Mouse (Mus musculus) C2C12 (cell line): ENCODE results near the gene Olfr1138. TPM values are rescaled to one million over a fixed set of nuclear protein-coding genes. Genes with fewer than 3 reads are reported as not detected.

Experiments
- H3K27me3 ChIP-seq: one replicate; pipeline ENCODE4 v1.6.1; 2011; ENCODE audit not compliant: control insufficient read depth, insufficient read depth, insufficient read length
- H3K36me3 ChIP-seq: one replicate; pipeline ENCODE4 v1.6.1; 2011; ENCODE audit not compliant: control insufficient read depth, insufficient read depth
- H3K4me3 ChIP-seq: one replicate; pipeline ENCODE4 v1.5.1; 2011; ENCODE audit warnings: mild to moderate bottlenecking, control low read depth; ENCODE audit not compliant: poor library complexity, insufficient read depth, severe bottlenecking
- H3K79me2 ChIP-seq: one replicate; pipeline ENCODE4 v1.6.1; 2011; ENCODE audit not compliant: control insufficient read depth, insufficient read depth
- H3K79me3 ChIP-seq: one replicate; pipeline ENCODE4 v1.6.1; 2011; ENCODE audit warnings: low read depth, control low read depth
- H3ac ChIP-seq: one replicate; pipeline ENCODE3; 2011; ENCODE audit warnings: low read depth; ENCODE audit not compliant: control insufficient read depth, insufficient read length
- CEBPB ChIP-seq: IDR thresholded peaks from one replicate; pipeline ENCODE4 v1.6.1; 2011; ENCODE audit warnings: low read depth, mild to moderate bottlenecking, control low read depth, moderate library complexity
- CTCF ChIP-seq: IDR thresholded peaks from one replicate; pipeline ENCODE4 v1.5.1; 2011; ENCODE audit not compliant: control insufficient read depth, insufficient read depth, insufficient read length
- FOSL1 ChIP-seq: IDR thresholded peaks from one replicate; pipeline ENCODE4 v1.8.0; 2011; ENCODE audit warnings: mild to moderate bottlenecking, low read length; ENCODE audit not compliant: poor library complexity, insufficient read depth, severe bottlenecking
- MAX ChIP-seq: IDR thresholded peaks from one replicate; pipeline ENCODE4 v1.6.1; 2011; ENCODE audit warnings: mild to moderate bottlenecking, control low read depth
- MYOD1 ChIP-seq: IDR thresholded peaks from one replicate; pipeline ENCODE4 v1.6.1; 2011; ENCODE audit warnings: low read depth; ENCODE audit not compliant: control insufficient read depth, insufficient read length
- MYOG ChIP-seq: IDR thresholded peaks from one replicate; pipeline ENCODE4 v1.6.1; 2011; ENCODE audit not compliant: control insufficient read depth, insufficient read length; ENCODE audit errors: extremely low read depth
- USF1 ChIP-seq: IDR thresholded peaks from one replicate; pipeline ENCODE4 v1.6.1; 2011; ENCODE audit warnings: low read depth, mild to moderate bottlenecking, control low read depth, moderate library complexity
- long read RNA-seq, 2 experiments: library from polyadenylated mRNA; unstranded; transcript quantifications; one replicate each; pipeline ENCODE4 v2.0.0; 2019 to 2020
- polyA plus RNA-seq: library from polyadenylated mRNA; unstranded; fragments of >200 nt; fragmentation: generic; extraction: Trizol; gene quantifications from one replicate; pipeline ENCODE4 v1.2.1, GENCODE M21; 2012; ENCODE audit warnings: missing spikeins

The Olfr1138 gene
- polyA plus RNA-seq, result not detected
- long read RNA-seq, experiment 1, result 0 reads
- long read RNA-seq, experiment 2, result 0 reads

GRCm38 (mm10) chr2:87739878-87740277 is at the start of gene Olfr1138:
Gene Olfr1138, minus strand, starts transcription at chr2:87739978.
- no peaks in the 10 kb centered on the region for H3K79me3 ChIP-seq
- H3K79me2 ChIP-seq, result no peaks in the 10 kb centered on the region
- no peak within 1 kb of the TSS for H3K4me3 ChIP-seq
- H3K36me3 ChIP-seq, result no peaks in the 10 kb centered on the region
- H3ac ChIP-seq, result no peak within 1 kb of the TSS
- H3K27me3 ChIP-seq, result no peaks in the 10 kb centered on the region
- no peak for TF ChIP-seq MYOG
- no peak for TF ChIP-seq MAX
- TF ChIP-seq USF1, result no peak
- TF ChIP-seq MYOD1, result no peak
- TF ChIP-seq CTCF, result no peak
- TF ChIP-seq FOSL1, result no peak
- no peak for TF ChIP-seq CEBPB

GRCm38 (mm10) chr2:87779183-87779582 is 39.4 kb upstream of the Olfr1138 start, which contains the start of gene Olfr152:
Gene Olfr152, plus strand, starts transcription at chr2:87779483.
- no peak for TF ChIP-seq MYOD1
- no peak for TF ChIP-seq MYOG
- TF ChIP-seq USF1, result no peak
- no peak for TF ChIP-seq FOSL1
- TF ChIP-seq CEBPB, result no peak
- no peak for TF ChIP-seq MAX
- TF ChIP-seq CTCF, result no peak
- Histone ChIP-seq H3ac (no peak within 1 kb of the TSS), H3K79me3 (no peaks in the 10 kb centered on the region), H3K79me2 (no peaks in the 10 kb centered on the region), H3K36me3 (no peaks in the 10 kb centered on the region), H3K4me3 (no peak within 1 kb of the TSS), H3K27me3 (no peaks in the 10 kb centered on the region)

DNA sequence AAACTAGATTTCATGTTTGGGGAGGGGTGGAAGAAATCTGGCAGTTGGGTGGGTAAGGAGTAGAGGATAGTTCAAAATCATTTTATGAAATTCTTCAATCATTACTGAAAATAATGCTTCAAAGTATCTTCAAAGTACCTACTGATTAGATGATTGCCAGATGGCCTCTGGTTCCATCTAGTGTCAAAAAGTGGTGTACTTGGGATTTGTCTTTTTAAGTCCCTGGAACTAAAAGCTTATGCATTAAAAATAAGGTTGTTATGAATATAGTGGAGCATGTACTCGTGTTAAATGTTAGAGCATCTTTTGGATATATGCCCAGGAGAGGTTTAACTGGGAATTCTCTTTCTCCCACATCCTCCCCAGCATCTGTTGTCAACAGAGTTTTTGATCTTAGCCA is 36.4 kb upstream of the Olfr1138 start:
- Histone ChIP-seq H3K36me3 (no peaks in the 10 kb centered on the region), H3ac (no peak overlapping the region), H3K79me2 (no peaks in the 10 kb centered on the region), H3K4me3 (no peak overlapping the region), H3K79me3 (no peaks in the 10 kb centered on the region), H3K27me3 (no peaks in the 10 kb centered on the region)
- no peak for TF ChIP-seq MYOG
- TF ChIP-seq USF1, result no peak
- TF ChIP-seq FOSL1, result no peak
- TF ChIP-seq CEBPB, result no peak
- no peak for TF ChIP-seq CTCF
- no peak for TF ChIP-seq MYOD1
- TF ChIP-seq MAX, result no peak

DNA sequence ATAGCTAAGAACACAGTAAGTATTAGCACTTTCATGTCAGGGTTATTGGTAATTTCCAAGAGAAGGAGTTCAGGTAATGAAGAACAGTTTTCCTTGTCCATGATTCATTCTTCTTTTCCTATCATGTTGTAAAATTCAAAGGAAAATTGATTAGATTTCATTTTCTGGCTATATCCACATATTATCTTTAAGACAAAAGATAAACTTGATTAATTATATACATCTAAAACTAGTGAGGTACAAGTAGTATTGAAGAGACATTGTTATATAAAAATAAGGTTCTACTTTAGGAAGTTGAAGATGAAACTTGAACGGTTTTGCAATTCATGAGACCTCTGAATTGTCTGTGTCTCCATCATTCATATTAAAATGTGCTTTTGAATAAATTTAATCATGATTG is 14.1 kb upstream of the Olfr1138 start, which contains the start of gene Olfr1141:
Gene Olfr1141, minus strand, starts transcription at position 101 of the 400 bp plus-strand sequence.
- TF ChIP-seq CEBPB, result no peak
- TF ChIP-seq MYOG, result no peak
- TF ChIP-seq CTCF, result no peak
- no peak for TF ChIP-seq USF1
- TF ChIP-seq FOSL1, result no peak
- TF ChIP-seq MAX, result no peak
- TF ChIP-seq MYOD1, result no peak
- no peaks in the 10 kb centered on the region for H3K79me2 ChIP-seq
- H3K79me3 ChIP-seq, result no peaks in the 10 kb centered on the region
- H3K27me3 ChIP-seq, result no peaks in the 10 kb centered on the region
- no peak within 1 kb of the TSS for H3ac ChIP-seq
- H3K4me3 ChIP-seq, result no peak within 1 kb of the TSS
- no peaks in the 10 kb centered on the region for H3K36me3 ChIP-seq

DNA sequence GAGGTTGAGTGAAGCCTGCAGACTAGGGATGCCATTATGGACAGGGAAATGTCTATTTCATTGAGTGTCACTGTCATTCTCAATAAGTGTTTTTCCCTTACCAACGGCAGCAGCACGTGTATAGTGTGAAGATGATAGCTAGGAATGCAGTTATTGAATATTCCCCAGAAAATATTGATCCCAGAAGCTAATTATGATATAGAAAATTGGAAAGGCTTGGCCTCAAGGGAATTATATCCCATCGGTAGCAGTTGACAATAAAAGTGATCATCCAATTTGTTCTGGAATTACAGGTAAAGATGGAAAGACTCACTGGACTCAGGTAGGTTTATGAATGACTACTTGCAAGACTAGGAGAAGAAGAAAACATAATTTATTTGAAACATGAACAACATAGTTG is 3.7 kb upstream of the Olfr1138 start, which contains the start of gene Olfr1140:
Gene Olfr1140, plus strand, starts transcription at position 301 of the 400 bp plus-strand sequence.
- TF ChIP-seq MYOD1, result no peak
- TF ChIP-seq FOSL1, result no peak
- TF ChIP-seq MAX, result no peak
- no peak for TF ChIP-seq CEBPB
- no peak for TF ChIP-seq USF1
- no peak for TF ChIP-seq MYOG
- no peak for TF ChIP-seq CTCF

DNA sequence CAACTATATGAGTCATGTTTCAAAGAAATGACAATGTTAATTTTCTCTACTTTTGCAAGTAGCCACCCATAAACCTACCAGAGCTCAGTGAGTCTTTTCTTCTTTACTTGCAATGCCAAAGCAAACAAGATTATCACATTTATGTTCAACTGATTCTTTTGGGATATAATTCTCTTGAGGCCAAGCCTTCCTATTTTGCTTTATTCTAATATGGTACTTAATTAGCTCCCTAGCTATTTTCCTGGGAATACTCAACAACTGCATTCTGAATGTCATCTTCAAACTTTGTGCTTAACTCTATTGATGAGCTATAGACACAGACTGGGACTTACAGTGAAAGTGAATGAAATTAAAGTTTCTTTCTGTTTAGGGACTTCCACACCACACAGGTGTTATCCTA is 26.7 kb downstream of the Olfr1138 start, which contains the start of gene Olfr1137:
Gene Olfr1137, minus strand, starts transcription at position 101 of the 400 bp plus-strand sequence.
- no peak within 1 kb of the TSS for H3K4me3 ChIP-seq
- H3K79me2 ChIP-seq, result no peaks in the 10 kb centered on the region
- H3K36me3 ChIP-seq, result no peaks in the 10 kb centered on the region
- H3K27me3 ChIP-seq, result no peaks in the 10 kb centered on the region
- H3K79me3 ChIP-seq, result no peaks in the 10 kb centered on the region
- TF ChIP-seq MAX (no peak), CTCF (no peak), USF1 (no peak), CEBPB (no peak), FOSL1 (no peak), MYOD1 (no peak)
- H3ac ChIP-seq, result no peak within 1 kb of the TSS

More for the DNA sequence above, 3.7 kb upstream of the Olfr1138 start, which contains the start of gene Olfr1140:
- H3K79me3 ChIP-seq, result no peaks in the 10 kb centered on the region
- no peaks in the 10 kb centered on the region for H3K79me2 ChIP-seq
- H3ac ChIP-seq, result no peak within 1 kb of the TSS
- H3K4me3 ChIP-seq, result no peak within 1 kb of the TSS
- no peaks in the 10 kb centered on the region for H3K27me3 ChIP-seq
- no peaks in the 10 kb centered on the region for H3K36me3 ChIP-seq
